In genomic region chr10:12234141-12234540, GRCm38 (mm10) we compare ENCODE assay signal across 12 mouse cellular contexts.
"Had no signal": no experiment of that assay in that cellular context is flagged by ENCODE, and none has a peak within 500 bp of the region (broad histone marks: within the 10 kb centered on the region; RNA-seq: fewer than 3 reads in every experiment).

No protein-coding gene starts in this region.

- DNase-seq: kidney, postnatal 14 days; layer of hippocampus, adult 9-11 months; liver; lung, adult 18-20 months; lung, postnatal 14 days; right cerebral cortex, adult 18-20 months; right cerebral cortex, postnatal 14 days; right cerebral cortex, postnatal 4 days; thymus, adult 2 months; thymus, postnatal 14 days had no signal

- ATAC-seq: liver, embryonic 12.5 days; midbrain, embryonic 15.5 days had no signal
